Mouse (Mus musculus) lung, postnatal 0 days (tissue): ENCODE measurements around the gene Spata2l.

Source experiments
- CTCF ChIP-seq: IDR thresholded peaks from 2 replicates; pipeline ENCODE4 v1.5.1; 2016; ENCODE audit warnings: antibody characterized with exemption, mild to moderate bottlenecking
- EP300 ChIP-seq: IDR thresholded peaks from 2 replicates; pipeline ENCODE4 v1.6.1; 2016; ENCODE audit warnings: antibody characterized with exemption, mild to moderate bottlenecking, control low read depth

DNA sequence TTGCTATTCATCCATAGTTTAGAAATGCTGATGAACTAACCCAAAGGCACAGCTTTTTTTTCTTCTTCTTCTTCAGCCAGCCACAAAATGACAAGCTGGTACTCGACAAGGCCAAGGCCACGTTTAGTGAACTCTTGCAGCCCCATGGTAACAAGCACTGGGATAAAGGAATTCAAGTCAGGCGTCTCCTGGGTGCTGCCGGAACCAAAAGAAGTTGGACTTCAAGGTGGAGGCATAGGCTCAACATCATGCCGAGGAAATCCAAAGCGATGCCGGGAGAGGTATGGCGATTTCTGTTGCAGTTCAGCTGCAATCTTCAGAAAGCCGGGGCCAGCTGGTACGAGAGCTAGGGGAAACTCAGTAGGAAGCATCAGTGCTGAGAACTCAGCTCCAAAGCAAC lies 3.4 kb upstream of the Spata2l start:
- TF ChIP-seq CTCF (no peak), EP300 (no peak)
